Mouse (Mus musculus): ENCODE data around the gene Pdcd10. TPM values are rescaled to one million over a fixed set of nuclear protein-coding genes. Genes with fewer than 3 reads are reported as not detected.

Pdcd10 gene
- polyA plus RNA-seq, 1 experiment from 2014 or later: 66.6 TPM

DNA sequence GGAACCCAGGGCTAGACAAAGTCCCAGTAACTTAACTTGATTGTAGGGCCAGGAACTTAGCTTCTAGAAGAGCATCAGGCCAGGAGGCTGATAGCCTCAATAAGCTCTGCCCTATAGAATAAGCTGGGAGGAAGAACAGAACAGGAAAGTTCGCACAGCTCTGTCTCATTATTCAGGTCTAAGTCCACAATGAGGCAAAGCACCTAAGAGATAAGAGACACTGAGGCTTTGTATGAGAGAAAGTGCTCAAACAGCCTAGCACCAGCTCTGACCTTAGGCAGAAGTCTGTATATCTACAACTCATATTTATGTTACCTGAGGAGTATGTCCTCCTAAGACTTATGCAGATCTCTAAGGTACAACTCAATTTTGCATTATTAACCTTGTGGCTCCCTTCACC lies 34.1 kb downstream of the Pdcd10 start:
- H3K4me2 ChIP-seq (ENCODE audit: low read length): no peak overlapping the region
- no peak overlapping the region for H3K4me3 ChIP-seq (ENCODE audit: control insufficient read depth in 1 of 2, insufficient read depth in 1 of 2, low read depth in 1 of 2, low read length in 2 of 2)
- no peak overlapping the region for H3K27ac ChIP-seq (replicated peaks in 1 of 2; ENCODE audit: control insufficient read depth in 1 of 2, insufficient read depth in 1 of 2, low read depth in 2 of 2, low read length in 2 of 2)
- H3K36me3 ChIP-seq (ENCODE audit: control insufficient read depth, insufficient read depth, low read length): peaks cover 63% of the 10 kb centered on the region
- 63% methylated on average over 1 of the region's 1 CpGs for WGBS
- ATAC-seq (ENCODE audit: insufficient number of reproducible peaks, insufficient read depth, low FRiP score, low read depth): no peak
- H3K4me1 ChIP-seq (ENCODE audit: control insufficient read depth in 2 of 2, insufficient read depth in 2 of 2, low read length in 2 of 2): 0 out of 4 replicates have a peak, but pooled peaks cover 0 to 5% of the 10 kb centered on the region in 2 experiments
- H3K27me3 ChIP-seq (ENCODE audit: control insufficient read depth, insufficient read depth, low read length): no peaks in the 10 kb centered on the region
- H3K9me3 ChIP-seq (ENCODE audit: control insufficient read depth, low read length): no peaks in the 10 kb centered on the region
- no peak overlapping the region for H3K9ac ChIP-seq (ENCODE audit: low read length)

DNA sequence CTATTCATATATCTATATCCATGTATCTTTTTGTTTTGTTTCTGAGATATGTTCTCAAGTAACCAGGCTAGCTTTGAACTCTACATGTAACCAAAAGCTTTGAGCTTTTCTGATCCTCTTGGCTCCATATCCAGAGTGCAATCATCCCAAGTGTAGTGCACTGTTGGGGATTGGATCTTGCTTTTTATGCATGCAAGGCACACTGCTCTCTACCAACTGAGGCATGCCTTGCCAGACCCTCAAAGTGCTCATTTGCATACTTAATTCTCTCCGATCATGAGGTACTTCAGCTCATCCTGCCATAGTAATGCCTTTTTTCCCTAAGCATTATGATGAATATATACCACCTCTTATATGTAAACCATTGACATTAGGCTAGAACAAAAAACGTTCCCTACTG lies 35.3 kb downstream of the Pdcd10 start:
- peaks cover 51% of the 10 kb centered on the region for H3K36me3 ChIP-seq (ENCODE audit: control insufficient read depth, insufficient read depth, low read length)

DNA sequence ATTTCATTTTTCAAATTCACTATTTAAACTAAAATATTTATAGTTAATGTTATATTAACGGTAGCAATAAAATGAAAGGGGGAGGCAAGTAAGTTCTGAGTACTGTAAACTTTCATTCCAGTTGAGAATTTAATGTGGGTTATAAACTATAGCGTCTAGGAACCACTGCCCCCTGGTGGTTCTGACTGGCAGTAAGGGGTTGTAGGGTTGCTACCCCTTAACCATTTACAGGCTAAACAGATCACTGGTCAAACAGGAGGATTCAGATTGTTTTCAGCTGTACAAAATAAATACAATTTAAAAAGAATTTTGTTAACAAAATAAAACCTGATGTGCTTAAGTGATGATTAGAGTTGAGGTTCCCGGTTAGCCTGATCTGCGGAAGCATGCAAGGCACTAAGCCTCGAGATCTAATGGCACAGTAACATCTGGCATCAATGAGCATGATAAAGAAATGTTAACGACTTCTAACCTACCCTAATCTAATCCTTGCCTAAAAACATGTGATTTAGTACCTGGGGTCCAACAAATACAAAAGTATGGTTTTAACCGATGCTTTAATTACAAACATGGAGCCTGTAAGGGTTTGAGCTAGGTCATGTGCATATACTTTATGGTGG lies 38.9 kb downstream of the Pdcd10 start:
- H3K27ac ChIP-seq (replicated peaks in 1 of 2; ENCODE audit: control insufficient read depth in 1 of 2, insufficient read depth in 1 of 2, low read depth in 2 of 2, low read length in 2 of 2): no peak overlapping the region
- ATAC-seq (ENCODE audit: insufficient number of reproducible peaks, insufficient read depth, low FRiP score, low read depth): no peak
- H3K36me3 ChIP-seq (ENCODE audit: control insufficient read depth, insufficient read depth, low read length): peaks cover 37% of the 10 kb centered on the region
- no peak overlapping the region for H3K9ac ChIP-seq (ENCODE audit: low read length)
- H3K4me1 ChIP-seq (ENCODE audit: control insufficient read depth in 2 of 2, insufficient read depth in 2 of 2, low read length in 2 of 2): 0 out of 4 replicates have a peak, but pooled peaks cover 0 to 1% of the 10 kb centered on the region in 2 experiments
- H3K4me2 ChIP-seq (ENCODE audit: low read length): no peak overlapping the region
- no peaks in the 10 kb centered on the region for H3K9me3 ChIP-seq (ENCODE audit: control insufficient read depth, low read length)
- no peak overlapping the region for H3K4me3 ChIP-seq (ENCODE audit: control insufficient read depth in 1 of 2, insufficient read depth in 1 of 2, low read depth in 1 of 2, low read length in 2 of 2)
- no peaks in the 10 kb centered on the region for H3K27me3 ChIP-seq (ENCODE audit: control insufficient read depth, insufficient read depth, low read length)
- WGBS: 72% methylated on average over 7 of the region's 7 CpGs

More for the DNA sequence above, 35.3 kb downstream of the Pdcd10 start:
- Histone ChIP-seq H3K4me1 (ENCODE audit: control insufficient read depth in 2 of 2, insufficient read depth in 2 of 2, low read length in 2 of 2) (0 out of 4 replicates have a peak, but pooled peaks cover 0 to 5% of the 10 kb centered on the region in 2 experiments), H3K9ac (ENCODE audit: low read length) (no peak overlapping the region), H3K9me3 (ENCODE audit: control insufficient read depth, low read length) (no peaks in the 10 kb centered on the region), H3K4me2 (ENCODE audit: low read length) (no peak overlapping the region), H3K4me3 (ENCODE audit: control insufficient read depth in 1 of 2, insufficient read depth in 1 of 2, low read depth in 1 of 2, low read length in 2 of 2) (no peak overlapping the region), H3K27me3 (ENCODE audit: control insufficient read depth, insufficient read depth, low read length) (no peaks in the 10 kb centered on the region), H3K27ac (replicated peaks in 1 of 2; ENCODE audit: control insufficient read depth in 1 of 2, insufficient read depth in 1 of 2, low read depth in 2 of 2, low read length in 2 of 2) (no peak overlapping the region)
- 85% methylated on average over 2 of the region's 2 CpGs for WGBS
- ATAC-seq (ENCODE audit: insufficient number of reproducible peaks, insufficient read depth, low FRiP score, low read depth): no peak

DNA sequence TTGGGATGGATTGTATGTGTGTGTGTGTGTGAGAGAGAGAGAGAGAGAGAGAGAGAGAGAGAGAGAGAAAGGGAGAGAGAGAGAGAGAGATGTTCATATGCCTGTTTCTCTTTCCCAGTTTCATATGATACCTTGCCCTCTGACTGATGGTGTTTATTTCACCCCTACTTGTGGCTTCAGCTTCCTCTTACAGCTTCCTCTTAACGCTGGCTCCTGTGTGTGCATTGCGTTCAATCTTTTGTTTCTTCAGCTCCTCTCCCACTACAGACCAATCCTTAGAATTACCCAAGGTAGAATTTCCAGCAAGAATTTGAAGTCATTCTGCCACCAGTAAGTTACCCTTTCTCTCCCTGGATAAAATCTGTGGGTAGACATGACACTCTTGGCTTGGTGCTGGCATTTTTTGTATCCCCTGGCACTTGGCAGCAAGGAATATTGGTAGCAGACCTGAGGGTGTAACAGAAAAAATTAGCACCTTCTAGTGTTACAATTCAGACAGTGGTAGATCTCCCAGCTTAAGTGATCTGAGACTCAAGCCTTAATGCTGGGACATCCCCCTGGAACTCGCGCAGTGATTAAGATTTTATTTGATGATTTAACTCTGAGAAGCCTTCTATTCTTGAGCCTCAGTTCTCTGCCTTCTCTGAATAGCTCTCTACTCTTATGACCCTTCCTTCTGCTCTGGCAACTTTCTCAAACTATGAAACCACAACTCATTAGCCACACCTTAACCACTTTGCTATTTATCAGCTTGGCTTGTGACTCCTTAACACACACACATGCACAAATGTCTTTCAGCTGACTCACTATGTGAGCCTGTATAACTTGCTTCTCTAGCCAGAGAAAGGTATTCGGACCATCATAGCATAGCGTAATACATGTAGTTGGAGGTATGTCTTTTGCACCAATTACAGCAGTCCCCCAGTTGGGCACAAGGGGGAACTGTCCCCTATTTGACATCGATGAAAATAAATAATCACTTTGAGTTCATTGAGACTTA lies 57.4 kb downstream of the Pdcd10 start:
- no peak overlapping the region for H3K4me2 ChIP-seq (ENCODE audit: low read length)
- H3K9ac ChIP-seq (ENCODE audit: low read length): no peak overlapping the region
- H3K27ac ChIP-seq (replicated peaks in 1 of 2; ENCODE audit: control insufficient read depth in 1 of 2, insufficient read depth in 1 of 2, low read depth in 2 of 2, low read length in 2 of 2): no peak overlapping the region
- H3K27me3 ChIP-seq (ENCODE audit: control insufficient read depth, insufficient read depth, low read length): no peaks in the 10 kb centered on the region
- H3K4me3 ChIP-seq (ENCODE audit: control insufficient read depth in 1 of 2, insufficient read depth in 1 of 2, low read depth in 1 of 2, low read length in 2 of 2): no peak overlapping the region
- H3K36me3 ChIP-seq (ENCODE audit: control insufficient read depth, insufficient read depth, low read length): no peaks in the 10 kb centered on the region
- H3K9me3 ChIP-seq (ENCODE audit: control insufficient read depth, low read length): no peaks in the 10 kb centered on the region
- no peaks in the 10 kb centered on the region for H3K4me1 ChIP-seq (ENCODE audit: control insufficient read depth in 2 of 2, insufficient read depth in 2 of 2, low read length in 2 of 2)
- WGBS: 82% methylated on average over 7 of the region's 7 CpGs
- ATAC-seq (ENCODE audit: insufficient number of reproducible peaks, insufficient read depth, low FRiP score, low read depth): no peak

DNA sequence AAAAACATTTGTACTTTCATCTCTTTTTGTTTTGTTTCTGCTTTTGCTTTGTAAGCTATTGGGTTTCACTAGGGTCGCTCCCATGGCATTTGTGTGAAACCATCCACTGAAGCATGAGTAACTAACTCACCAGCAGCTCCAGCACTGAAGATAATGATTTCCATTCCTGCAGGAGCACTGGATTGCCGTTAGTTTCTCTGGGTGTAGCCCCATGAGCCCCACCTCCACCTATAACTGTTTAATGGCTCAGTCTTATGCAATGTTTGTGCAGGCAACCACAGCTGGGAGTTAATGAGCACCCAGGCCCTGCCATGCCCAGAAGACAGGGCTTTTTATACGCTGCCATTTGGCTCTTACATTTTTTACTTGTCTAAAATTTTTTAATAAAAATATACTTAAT lies 63.7 kb downstream of the Pdcd10 start:
- Histone ChIP-seq H3K27ac (replicated peaks in 1 of 2; ENCODE audit: control insufficient read depth in 1 of 2, insufficient read depth in 1 of 2, low read depth in 2 of 2, low read length in 2 of 2) (no peak overlapping the region), H3K9me3 (ENCODE audit: control insufficient read depth, low read length) (no peaks in the 10 kb centered on the region), H3K4me1 (ENCODE audit: control insufficient read depth in 2 of 2, insufficient read depth in 2 of 2, low read length in 2 of 2) (no peaks in the 10 kb centered on the region), H3K4me2 (ENCODE audit: low read length) (no peak overlapping the region), H3K9ac (ENCODE audit: low read length) (no peak overlapping the region), H3K27me3 (ENCODE audit: control insufficient read depth, insufficient read depth, low read length) (no peaks in the 10 kb centered on the region), H3K36me3 (ENCODE audit: control insufficient read depth, insufficient read depth, low read length) (no peaks in the 10 kb centered on the region), H3K4me3 (ENCODE audit: control insufficient read depth in 1 of 2, insufficient read depth in 1 of 2, low read depth in 1 of 2, low read length in 2 of 2) (no peak overlapping the region)
- no peak for ATAC-seq (ENCODE audit: insufficient number of reproducible peaks, insufficient read depth, low FRiP score, low read depth)
- 77% methylated on average over 3 of the region's 3 CpGs for WGBS

DNA sequence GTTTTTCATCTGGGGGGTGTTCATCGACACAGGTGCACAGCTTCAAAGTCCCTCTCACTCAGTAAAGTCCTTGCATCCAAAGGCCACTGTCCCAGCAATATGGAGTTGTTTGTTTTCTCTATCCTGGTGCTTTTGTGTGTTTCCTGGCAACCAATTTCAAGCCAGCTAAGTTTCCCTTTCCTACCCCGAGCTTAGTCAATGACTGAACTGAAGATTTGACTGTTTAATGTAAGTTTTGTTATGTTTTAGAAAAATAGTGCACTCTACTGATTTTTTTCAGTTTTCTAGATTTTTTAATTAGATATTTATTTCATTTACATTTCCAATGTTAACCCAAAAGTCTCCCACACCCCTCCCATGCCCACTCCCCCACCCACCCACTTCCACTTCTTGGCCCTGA lies 74.6 kb downstream of the Pdcd10 start, which contains the start of gene Wdr49:
Gene Wdr49 (minus strand): TSS at position 101 of the 400 bp plus-strand sequence.
- Histone ChIP-seq H3K4me2 (ENCODE audit: low read length) (no peak within 1 kb of the TSS), H3K9ac (ENCODE audit: low read length) (no peak within 1 kb of the TSS), H3K4me1 (ENCODE audit: control insufficient read depth in 2 of 2, insufficient read depth in 2 of 2, low read length in 2 of 2) (no peaks in the 10 kb centered on the region), H3K36me3 (ENCODE audit: control insufficient read depth, insufficient read depth, low read length) (no peaks in the 10 kb centered on the region), H3K27ac (replicated peaks in 1 of 2; ENCODE audit: control insufficient read depth in 1 of 2, insufficient read depth in 1 of 2, low read depth in 2 of 2, low read length in 2 of 2) (no peak within 1 kb of the TSS), H3K9me3 (ENCODE audit: control insufficient read depth, low read length) (no peaks in the 10 kb centered on the region), H3K27me3 (ENCODE audit: control insufficient read depth, insufficient read depth, low read length) (no peaks in the 10 kb centered on the region), H3K4me3 (ENCODE audit: control insufficient read depth in 1 of 2, insufficient read depth in 1 of 2, low read depth in 1 of 2, low read length in 2 of 2) (no peak within 1 kb of the TSS)
- ATAC-seq (ENCODE audit: insufficient number of reproducible peaks, insufficient read depth, low FRiP score, low read depth): no peak
- 64% methylated on average over 2 of the region's 2 CpGs for WGBS

DNA sequence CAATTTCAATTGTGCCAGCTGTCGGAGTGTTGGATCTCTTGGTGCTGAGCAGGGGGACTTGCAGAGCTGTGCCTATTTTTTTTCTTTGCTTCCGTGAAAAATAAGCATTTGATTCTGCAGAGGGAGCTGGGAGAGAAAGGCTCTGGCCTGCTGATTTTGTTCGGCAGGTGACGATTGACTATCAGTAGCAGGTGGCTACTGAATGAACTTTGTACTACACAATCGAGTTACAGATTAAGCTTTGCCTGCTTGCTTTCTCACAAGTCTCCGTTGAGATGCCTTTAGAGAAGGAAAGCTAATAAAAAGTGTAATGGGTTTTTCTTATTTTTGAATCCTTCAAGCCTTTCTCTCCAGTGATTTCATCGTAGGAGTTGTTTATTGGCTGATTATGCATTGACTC lies 81.5 kb downstream of the Pdcd10 start:
- ATAC-seq (ENCODE audit: insufficient number of reproducible peaks, insufficient read depth, low FRiP score, low read depth): no peak
- Histone ChIP-seq H3K9me3 (ENCODE audit: control insufficient read depth, low read length) (no peaks in the 10 kb centered on the region), H3K4me2 (ENCODE audit: low read length) (no peak overlapping the region), H3K4me3 (ENCODE audit: control insufficient read depth in 1 of 2, insufficient read depth in 1 of 2, low read depth in 1 of 2, low read length in 2 of 2) (no peak overlapping the region), H3K4me1 (ENCODE audit: control insufficient read depth in 2 of 2, insufficient read depth in 2 of 2, low read length in 2 of 2) (no peaks in the 10 kb centered on the region), H3K36me3 (ENCODE audit: control insufficient read depth, insufficient read depth, low read length) (no peaks in the 10 kb centered on the region), H3K27me3 (ENCODE audit: control insufficient read depth, insufficient read depth, low read length) (no peaks in the 10 kb centered on the region), H3K27ac (replicated peaks in 1 of 2; ENCODE audit: control insufficient read depth in 1 of 2, insufficient read depth in 1 of 2, low read depth in 2 of 2, low read length in 2 of 2) (no peak overlapping the region), H3K9ac (ENCODE audit: low read length) (no peak overlapping the region)
- 76% methylated on average over 7 of the region's 7 CpGs for WGBS
